Mouse (Mus musculus) forebrain, embryonic 15.5 days (tissue): ENCODE results near the gene Rbms2. TPM values are rescaled to one million over a fixed set of nuclear protein-coding genes. Genes with fewer than 3 reads are reported as not detected.
A peak's percentile ranks its signal among the peaks of the same experiment; 100 is the strongest.
"Not testable (repeated sequence)": the region's sequence is repeated elsewhere in the genome, so short reads cannot be mapped to it uniquely, and the experiment has no call there.

ENCODE experiments used
- ATAC-seq: fragments of 200-750 bp; cut with Nextera tagmentation; replicated peaks from 2 replicates; pipeline ENCODE4 v1.8.0; 2017; ENCODE audit warnings: mild to moderate bottlenecking, moderate TSS enrichment, moderate library complexity
- H3K27ac ChIP-seq: fragments of 300-500 bp; sonication (generic); replicated peaks from 2 replicates; pipeline ENCODE4 v1.5.1; 2015; ENCODE audit warnings: mild to moderate bottlenecking, inconsistent platforms
- H3K27me3 ChIP-seq: fragments of 300-500 bp; sonication (generic); 2 replicates; pipeline ENCODE4 v1.6.1; 2015; ENCODE audit warnings: inconsistent platforms
- H3K36me3 ChIP-seq: fragments of 300-500 bp; sonication (generic); 2 replicates; pipeline ENCODE4 v1.6.1; 2015; ENCODE audit warnings: mild to moderate bottlenecking, inconsistent platforms
- H3K4me1 ChIP-seq: fragments of 300-500 bp; sonication (generic); 2 replicates; pipeline ENCODE4 v1.6.1; 2015; ENCODE audit warnings: inconsistent platforms
- H3K4me2 ChIP-seq: fragments of 300-500 bp; sonication (generic); replicated peaks from 2 replicates; pipeline ENCODE4 v1.6.1; 2015; ENCODE audit warnings: mild to moderate bottlenecking, inconsistent platforms
- H3K4me3 ChIP-seq: fragments of 300-500 bp; sonication (generic); 2 replicates; pipeline ENCODE4 v1.5.1; 2015; ENCODE audit warnings: mild to moderate bottlenecking, inconsistent platforms
- H3K9ac ChIP-seq: fragments of 300-500 bp; sonication (generic); replicated peaks from 2 replicates; pipeline ENCODE4 v1.6.1; 2015; ENCODE audit warnings: mild to moderate bottlenecking, inconsistent platforms
- H3K9me3 ChIP-seq: fragments of 300-500 bp; sonication (generic); 2 replicates; pipeline ENCODE4 v1.6.1; 2016; ENCODE audit warnings: inconsistent platforms
- WGBS: fragments of 180-500 bp; shearing (Covaris S2); methylation state at CpG from one replicate; pipeline ENCODE4 v1.1.7; 2015; ENCODE audit warnings: mixed read lengths; 5-methylcytosine and 5-hydroxymethylcytosine counted together
- polyA plus RNA-seq: library from polyadenylated mRNA; unstranded; fragments of >200 nt; fragmentation: Nextera tagmentation; extraction: Ambion mirVana; gene quantifications from 2 replicates; pipeline ENCODE4 v1.2.1, GENCODE M21; 2015

Gene Rbms2
- polyA plus RNA-seq, 1 experiment from 2014 or later = 9.0 TPM

DNA sequence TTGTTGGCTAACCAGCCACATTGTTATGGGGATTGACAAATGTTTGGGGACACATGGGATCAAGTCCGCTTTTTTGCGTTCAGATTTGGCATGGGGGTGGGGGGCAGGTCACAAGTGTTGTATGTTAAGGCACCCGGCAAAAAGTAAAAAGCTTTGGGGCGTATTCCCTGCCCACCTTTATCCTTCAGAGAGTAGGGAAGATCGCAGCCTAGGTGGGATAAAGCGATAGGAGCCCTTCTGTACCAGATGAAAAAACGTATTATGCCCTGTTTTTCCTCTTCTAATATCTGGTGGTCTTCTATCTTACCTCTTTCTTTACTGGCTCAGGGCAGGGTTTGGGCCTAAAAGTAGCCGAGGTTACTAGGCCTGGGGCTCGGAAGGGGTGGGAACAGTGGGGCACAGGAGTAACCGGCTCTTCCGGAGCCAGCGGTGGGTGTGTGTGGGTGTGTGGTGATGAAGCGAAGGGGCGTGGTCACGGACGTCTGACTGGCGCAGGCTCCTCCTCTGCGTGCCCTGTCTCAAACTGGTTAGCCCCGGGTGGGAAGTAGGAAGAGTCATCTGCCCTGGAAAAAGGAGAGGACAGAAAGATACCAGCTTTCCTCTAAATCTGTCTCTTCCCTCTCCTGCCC lies 85.6 kb downstream of the Rbms2 start:
- peak overlapping the region; percentile 82 for H3K27ac ChIP-seq
- H3K27me3 ChIP-seq = no peaks in the 10 kb centered on the region
- 11% methylated on average over 19 of the region's 19 CpGs for WGBS
- H3K4me1 ChIP-seq = peaks cover 61% of the 10 kb centered on the region
- H3K9me3 ChIP-seq = no peaks in the 10 kb centered on the region
- H3K36me3 ChIP-seq = peaks cover 13% of the 10 kb centered on the region
- ATAC-seq = no peak
- H3K4me2 ChIP-seq = peak overlapping the region; percentile 94
- H3K9ac ChIP-seq = peak overlapping the region; percentile 30; the same call in 1 of the 2 replicates
- H3K4me3 ChIP-seq = peak overlapping the region; percentile 89

DNA sequence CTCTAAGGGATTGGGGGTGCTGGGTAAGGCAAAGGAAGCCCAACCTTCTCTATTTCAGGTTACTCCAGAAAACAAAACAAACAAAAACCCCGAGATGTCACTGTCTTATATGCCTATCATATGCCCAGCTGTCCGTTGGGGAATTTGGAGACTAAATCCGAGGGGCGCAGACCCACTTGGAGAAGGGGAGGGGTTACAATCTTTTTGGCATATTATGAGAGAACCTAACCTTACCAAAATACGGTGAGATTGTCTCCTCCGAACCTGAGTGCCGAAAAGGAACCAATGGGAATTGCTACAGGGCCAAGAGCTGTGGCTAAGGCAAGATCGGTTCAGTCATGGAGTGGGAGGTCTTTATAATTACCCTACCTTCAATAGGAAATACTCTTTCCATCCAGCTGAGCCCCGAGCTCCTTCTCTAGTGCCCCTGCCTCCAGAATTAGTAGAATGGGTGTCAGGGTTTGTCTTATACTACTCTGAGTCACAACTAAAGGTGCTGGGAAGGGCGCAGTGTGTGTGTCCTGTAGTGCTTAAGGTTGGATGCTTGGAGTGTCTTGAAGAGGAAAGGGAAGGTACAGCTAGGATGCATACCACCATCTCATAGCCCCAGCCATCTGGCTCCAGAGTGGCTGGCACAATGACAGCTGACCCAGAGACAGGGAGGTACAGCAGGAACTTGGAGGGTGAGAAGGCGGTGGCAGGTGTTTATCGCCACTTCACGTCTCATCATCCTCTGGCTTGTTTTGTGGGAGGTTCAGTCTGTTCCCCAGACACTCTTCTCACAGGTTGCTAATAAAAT lies 86.4 kb downstream of the Rbms2 start:
- Histone ChIP-seq H3K9ac (peak overlapping the region; percentile 85), H3K9me3 (no peaks in the 10 kb centered on the region), H3K27ac (peak overlapping the region; percentile 82), H3K27me3 (no peaks in the 10 kb centered on the region), H3K4me2 (peak overlapping the region; percentile 94), H3K36me3 (peaks cover 21% of the 10 kb centered on the region), H3K4me1 (peaks cover 59% of the 10 kb centered on the region), H3K4me3 (peak overlapping the region; percentile 89)
- ATAC-seq = no peak
- 25% methylated on average over 13 of the region's 13 CpGs for WGBS

GRCm38 (mm10) chr10:128092506-128093495 lies 87.3 kb downstream of the Rbms2 start:
- Histone ChIP-seq H3K9ac (peak overlapping the region; percentile 85), H3K4me1 (peaks cover 50% of the 10 kb centered on the region), H3K4me2 (peak overlapping the region; percentile 94), H3K36me3 (peaks cover 30% of the 10 kb centered on the region), H3K27me3 (no peaks in the 10 kb centered on the region), H3K27ac (peak overlapping the region; percentile 82), H3K9me3 (no peaks in the 10 kb centered on the region), H3K4me3 (peak overlapping the region; percentile 89)
- ATAC-seq = peak; percentile 47
- under 1% methylated on average over 77 of the region's 88 CpGs for WGBS

DNA sequence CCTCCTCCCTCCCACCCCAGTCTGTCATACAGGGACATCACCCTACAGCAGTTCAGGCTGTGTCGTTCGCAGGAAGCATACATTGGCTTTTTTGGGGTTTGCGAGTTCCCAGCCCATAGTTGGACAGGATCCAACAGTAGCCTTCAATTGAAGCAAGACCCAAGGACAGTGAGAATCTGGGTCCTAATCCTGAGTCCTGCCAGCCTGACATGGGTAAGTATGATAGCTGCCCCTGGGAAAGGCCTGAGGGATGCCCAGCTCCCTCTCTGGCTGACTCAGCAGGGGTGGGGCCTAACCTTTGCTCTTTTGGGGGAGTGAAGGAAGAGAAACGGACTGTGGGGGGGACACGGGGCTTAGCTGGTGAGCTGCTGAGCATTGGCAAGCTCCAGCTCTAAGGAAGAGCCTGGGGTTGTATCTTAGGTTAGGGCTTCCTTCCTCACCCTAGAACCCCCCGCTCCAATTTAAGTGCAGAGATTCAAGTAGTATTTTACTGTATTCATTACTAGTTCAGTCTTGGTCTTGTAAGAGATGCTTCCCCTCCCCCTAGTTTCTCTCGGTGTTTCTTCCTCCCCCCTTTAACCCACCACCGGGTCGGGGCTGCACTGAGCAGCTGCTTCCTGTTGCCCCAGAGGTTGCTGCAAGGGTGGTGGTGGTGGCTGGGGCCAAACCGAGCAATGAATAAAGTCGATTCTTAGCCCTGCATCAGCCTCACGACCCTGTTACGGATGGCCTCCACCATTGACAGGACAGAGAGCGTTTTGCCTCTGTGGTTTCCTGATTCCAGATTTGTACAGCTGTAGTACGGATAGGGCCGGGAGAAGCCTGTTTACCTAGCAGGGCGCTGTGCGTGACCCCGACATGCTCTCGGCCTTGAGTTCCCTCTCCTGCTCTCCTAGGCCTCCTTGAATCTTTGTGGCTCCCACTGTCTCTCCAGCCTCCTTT lies 88.3 kb downstream of the Rbms2 start, which contains the start of gene Baz2a:
Baz2a (plus strand) TSS at position 14 of the 942 bp plus-strand sequence.
- Histone ChIP-seq H3K36me3 (peaks cover 38% of the 10 kb centered on the region), H3K9me3 (no peaks in the 10 kb centered on the region), H3K27me3 (no peaks in the 10 kb centered on the region), H3K4me1 (peaks cover 49% of the 10 kb centered on the region), H3K4me2 (peak within 1 kb of the TSS; percentile 94), H3K4me3 (peak within 1 kb of the TSS; percentile 89), H3K27ac (peak within 1 kb of the TSS; percentile 82), H3K9ac (peak within 1 kb of the TSS; percentile 85)
- 1% methylated on average over 20 of the region's 20 CpGs for WGBS
- no peak for ATAC-seq

- H3K27me3 ChIP-seq = no peaks in the 10 kb centered on the region
- peak overlapping the region; percentile 94 for H3K4me2 ChIP-seq
- H3K36me3 ChIP-seq = peaks cover 48% of the 10 kb centered on the region
- peak overlapping the region; percentile 32; the same call in 1 of the 2 replicates for H3K27ac ChIP-seq
- peak; percentile 30 for ATAC-seq
- peak overlapping the region; percentile 89 for H3K4me3 ChIP-seq
- H3K9me3 ChIP-seq = no peaks in the 10 kb centered on the region
- peaks cover 44% of the 10 kb centered on the region for H3K4me1 ChIP-seq
- WGBS = 10% methylated on average over 14 of the region's 14 CpGs
- no peak overlapping the region for H3K9ac ChIP-seq
These were observed 89.2 kb downstream of the Rbms2 start for GRCm38 (mm10) chr10:128090651-128091563.

DNA sequence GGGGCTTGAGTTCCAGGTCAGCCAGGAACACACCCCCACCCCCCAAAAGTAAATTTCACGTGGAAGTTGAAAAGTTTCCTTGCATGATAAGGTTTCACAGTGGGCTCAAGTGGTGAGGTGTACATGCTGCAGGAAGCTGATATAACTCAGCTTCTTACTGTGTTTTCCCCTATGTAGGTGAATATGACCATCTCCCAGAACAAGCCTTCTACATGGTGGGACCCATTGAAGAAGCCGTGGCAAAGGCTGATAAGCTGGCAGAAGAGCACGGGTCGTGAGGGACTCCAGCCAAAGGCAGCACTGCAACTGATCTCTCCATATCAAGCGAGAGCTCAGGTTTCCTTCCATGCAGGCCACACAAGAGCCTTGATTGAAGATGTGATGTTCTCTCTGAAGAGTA lies 90.3 kb downstream of the Rbms2 start:
- WGBS = 81% methylated on average over 5 of the region's 5 CpGs
- no peak overlapping the region for H3K4me2 ChIP-seq
- H3K9me3 ChIP-seq = no peaks in the 10 kb centered on the region
- H3K27ac ChIP-seq = no peak overlapping the region
- H3K4me3 ChIP-seq = no peak overlapping the region
- no peaks in the 10 kb centered on the region for H3K27me3 ChIP-seq
- H3K4me1 ChIP-seq = peaks cover 48% of the 10 kb centered on the region
- no peak for ATAC-seq
- H3K36me3 ChIP-seq = peaks cover 58% of the 10 kb centered on the region
- no peak overlapping the region for H3K9ac ChIP-seq

DNA sequence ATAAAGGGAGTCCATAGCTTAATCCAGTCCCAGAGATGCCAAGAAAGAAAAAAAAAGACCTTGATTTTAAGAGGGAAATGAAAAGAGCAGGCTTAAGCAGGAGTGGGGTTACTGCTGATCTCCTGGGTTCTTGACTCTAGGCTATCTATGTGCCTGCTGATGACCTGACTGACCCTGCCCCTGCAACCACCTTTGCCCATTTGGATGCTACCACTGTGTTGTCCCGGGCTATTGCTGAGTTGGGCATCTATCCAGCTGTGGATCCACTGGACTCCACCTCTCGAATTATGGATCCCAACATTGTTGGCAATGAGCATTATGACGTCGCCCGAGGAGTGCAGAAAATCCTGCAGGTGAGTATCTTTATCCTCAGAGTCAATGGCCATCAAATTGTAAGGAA lies 91.9 kb downstream of the Rbms2 start:
- H3K4me3 ChIP-seq = no peak overlapping the region
- peaks cover 38% of the 10 kb centered on the region for H3K4me1 ChIP-seq
- no peak for ATAC-seq
- no peaks in the 10 kb centered on the region for H3K27me3 ChIP-seq
- no peak overlapping the region for H3K9ac ChIP-seq
- peaks cover 59% of the 10 kb centered on the region for H3K36me3 ChIP-seq
- no peak overlapping the region for H3K4me2 ChIP-seq
- WGBS = 92% methylated on average over 5 of the region's 5 CpGs
- no peaks in the 10 kb centered on the region for H3K9me3 ChIP-seq
- H3K27ac ChIP-seq = no peak overlapping the region

DNA sequence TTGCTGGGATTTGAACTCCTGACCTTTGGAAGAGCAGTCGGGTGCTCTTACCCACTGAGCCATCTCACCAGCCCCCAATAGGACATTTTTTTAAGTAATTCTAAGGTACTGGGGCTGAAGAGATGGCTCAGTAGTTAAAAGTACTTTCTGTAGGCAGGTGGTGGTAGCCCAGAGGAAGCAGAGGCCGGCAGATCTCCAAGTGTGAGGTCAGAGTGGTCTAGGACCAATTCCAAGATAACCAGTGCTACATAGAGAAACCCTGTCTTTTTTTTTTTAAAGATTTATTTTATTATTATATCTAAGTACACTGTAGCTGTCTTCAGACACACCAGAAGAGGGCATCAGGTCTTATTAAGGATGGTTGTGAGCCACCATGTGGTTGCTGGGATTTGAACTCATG lies 92.9 kb downstream of the Rbms2 start:
- H3K9me3 ChIP-seq, H3K4me3 ChIP-seq, H3K27ac ChIP-seq, H3K27me3 ChIP-seq, ATAC-seq, H3K4me2 ChIP-seq, H3K9ac ChIP-seq: not testable (repeated sequence)
- Histone ChIP-seq H3K36me3 (peaks cover 59% of the 10 kb centered on the region), H3K4me1 (peaks cover 37% of the 10 kb centered on the region)
- WGBS = 79% methylated on average over 2 of the region's 2 CpGs

DNA sequence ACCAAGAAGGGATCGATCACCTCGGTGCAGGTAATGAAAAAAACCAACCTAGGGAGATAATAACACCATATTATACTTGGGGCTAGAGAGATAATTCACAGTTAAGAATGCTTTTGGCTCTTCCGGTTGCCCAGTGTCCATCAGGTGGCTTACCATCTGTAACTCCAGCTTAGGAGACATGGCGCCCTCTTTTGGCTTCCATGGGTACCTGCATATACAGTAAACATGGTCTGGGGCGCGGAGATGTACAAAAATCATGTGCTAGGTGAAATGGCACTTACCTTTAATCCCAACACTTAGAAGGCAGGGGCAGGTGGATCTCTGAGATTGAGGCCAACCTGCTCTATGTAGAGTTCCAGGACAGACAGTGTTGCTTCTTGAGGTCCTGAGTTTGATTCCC lies 93.7 kb downstream of the Rbms2 start:
- 74% methylated on average over 6 of the region's 6 CpGs for WGBS

DNA sequence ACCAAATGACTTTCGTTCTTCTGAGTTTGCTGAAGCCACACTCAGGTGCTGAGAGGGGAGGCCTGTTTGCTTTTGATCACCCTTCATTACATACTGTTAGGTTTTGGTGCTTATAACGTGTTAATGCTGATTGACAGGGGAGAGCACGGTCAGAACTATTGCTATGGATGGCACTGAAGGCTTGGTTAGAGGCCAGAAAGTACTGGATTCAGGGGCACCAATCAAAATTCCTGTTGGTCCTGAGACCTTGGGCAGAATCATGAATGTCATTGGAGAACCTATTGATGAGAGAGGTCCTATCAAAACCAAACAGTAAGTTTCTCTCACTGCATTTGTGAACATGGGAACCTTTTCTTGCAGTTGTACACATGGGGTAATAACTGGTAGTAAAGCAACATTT lies 95.9 kb downstream of the Rbms2 start:
- peaks cover 43% of the 10 kb centered on the region for H3K36me3 ChIP-seq
- 4% methylated on average over 3 of the region's 3 CpGs for WGBS
- H3K27me3 ChIP-seq = no peaks in the 10 kb centered on the region
- peak overlapping the region; percentile 95 for H3K4me3 ChIP-seq
- no peak for ATAC-seq
- H3K4me1 ChIP-seq = peaks cover 22% of the 10 kb centered on the region
- peak overlapping the region; percentile 93 for H3K9ac ChIP-seq
- no peaks in the 10 kb centered on the region for H3K9me3 ChIP-seq
- H3K4me2 ChIP-seq = peak overlapping the region; percentile 51
- H3K27ac ChIP-seq = peak overlapping the region; percentile 86; the same call in 1 of the 2 replicates

More for the DNA sequence above, 93.7 kb downstream of the Rbms2 start:
- H3K4me1 ChIP-seq = peaks cover 34% of the 10 kb centered on the region
- no peak overlapping the region for H3K4me3 ChIP-seq
- no peak overlapping the region for H3K9ac ChIP-seq
- H3K9me3 ChIP-seq = no peaks in the 10 kb centered on the region
- ATAC-seq = no peak
- no peak overlapping the region for H3K27ac ChIP-seq
- no peak overlapping the region for H3K4me2 ChIP-seq
- no peaks in the 10 kb centered on the region for H3K27me3 ChIP-seq
- H3K36me3 ChIP-seq = peaks cover 59% of the 10 kb centered on the region
